Mouse (Mus musculus) layer of hippocampus, adult 11-12 months (tissue): ENCODE results near the gene Adora3.
"Not testable (repeated sequence)": the region's sequence is repeated elsewhere in the genome, so short reads cannot be mapped to it uniquely, and the experiment has no call there.

ENCODE experiments used
- DNase-seq: peaks from one replicate; pipeline ENCODE4 v3.0.0; 2022; ENCODE audit warnings: low spot score

The Adora3 gene

GRCm38 (mm10) chr3:105901468-105901867 is 30.8 kb downstream of the Adora3 start:
- no peak for DNase-seq

- no peak for DNase-seq
Observed at GRCm38 (mm10) chr3:105904213-105904612, 33.6 kb downstream of the Adora3 start.

GRCm38 (mm10) chr3:105904721-105905120 is 34.1 kb downstream of the Adora3 start:
- no peak for DNase-seq

- no peak for DNase-seq
Observed at GRCm38 (mm10) chr3:105907956-105908655, 37.4 kb downstream of the Adora3 start.

- no peak for DNase-seq
Observed at GRCm38 (mm10) chr3:105908976-105909375, 38.3 kb downstream of the Adora3 start.

- DNase-seq = no peak
Observed at GRCm38 (mm10) chr3:105910519-105911190, 40.0 kb downstream of the Adora3 start.

GRCm38 (mm10) chr3:105912097-105912880 is 41.6 kb downstream of the Adora3 start:
- no peak for DNase-seq

GRCm38 (mm10) chr3:105913839-105914681 is 43.4 kb downstream of the Adora3 start:
- peak; percentile 32 for DNase-seq

- no peak for DNase-seq
Observed at GRCm38 (mm10) chr3:105915281-105915680, 44.6 kb downstream of the Adora3 start.

- not testable (repeated sequence) for DNase-seq
Observed at GRCm38 (mm10) chr3:105916455-105916854, 45.8 kb downstream of the Adora3 start.

GRCm38 (mm10) chr3:105917656-105918354 is 47.1 kb downstream of the Adora3 start:
- no peak for DNase-seq

GRCm38 (mm10) chr3:105918355-105918745 is 47.7 kb downstream of the Adora3 start:
- DNase-seq = no peak

GRCm38 (mm10) chr3:105920743-105921142 is 50.1 kb downstream of the Adora3 start:
- not testable (repeated sequence) for DNase-seq

- DNase-seq = no peak
Observed at GRCm38 (mm10) chr3:105921959-105922358, 51.3 kb downstream of the Adora3 start.

GRCm38 (mm10) chr3:105924616-105925015 is 54.0 kb downstream of the Adora3 start:
- no peak for DNase-seq

GRCm38 (mm10) chr3:105927561-105928194 is 57.0 kb downstream of the Adora3 start:
- DNase-seq = no peak

GRCm38 (mm10) chr3:105928195-105928569 is 57.5 kb downstream of the Adora3 start:
- DNase-seq = no peak

- DNase-seq = no peak
Observed at GRCm38 (mm10) chr3:105928781-105929180, 58.1 kb downstream of the Adora3 start.

- no peak for DNase-seq
Observed at GRCm38 (mm10) chr3:105929821-105930220, 59.2 kb downstream of the Adora3 start.

- no peak for DNase-seq
Observed at GRCm38 (mm10) chr3:105931095-105931494, 60.4 kb downstream of the Adora3 start.
